In the genomic region with DNA sequence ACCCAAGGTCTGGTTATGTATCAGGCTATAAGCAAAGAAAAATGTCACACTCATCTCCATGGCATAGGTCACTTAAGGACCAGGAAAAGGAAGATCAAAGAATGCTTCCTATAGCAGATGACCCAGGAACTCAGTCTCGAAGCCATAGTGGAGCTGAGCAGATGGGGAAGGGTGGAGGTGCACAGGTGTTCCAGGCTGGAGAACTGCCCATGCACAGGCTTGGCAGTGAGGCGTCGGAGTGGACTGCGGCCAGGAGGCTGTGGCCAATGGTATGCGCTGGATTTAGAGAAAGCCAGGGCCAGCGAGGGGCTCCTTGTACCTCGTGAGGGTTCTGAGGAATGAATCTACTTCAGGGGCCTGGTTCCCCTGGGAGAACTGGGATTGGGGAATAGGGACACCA, we compare ENCODE assay signal across 33 mouse cellular contexts.
DNase-seq lines count a peak whose midpoint lies in the region; ATAC-seq and TF ChIP-seq lines count a peak whose summit lies in the region.
"Had no signal": no experiment of that assay in that cellular context is flagged by ENCODE, and none has a peak within 500 bp of the region (broad histone marks: within the 10 kb centered on the region; RNA-seq: fewer than 3 reads in every experiment).

No protein-coding gene starts in this region.

- DNase-seq in hindbrain, postnatal 0 days (ENCODE audit: low spot score), result peak; percentile 49
- no peak for DNase-seq in hindbrain, embryonic 11.5 days (ENCODE audit: low spot score)
- DNase-seq in cerebellum, adult 11-12 months, result peak; percentile 85
- DNase-seq in cerebellum, adult 9-11 months, result peak; percentile 87
- no peak for DNase-seq in kidney, adult 2 months
- no peak for DNase-seq in layer of hippocampus, postnatal 36 days
- no peak for DNase-seq in frontal cortex, postnatal 25 days (ENCODE audit: low spot score in 2 of 2)
- DNase-seq: adrenal gland, postnatal 10 days; gastrocnemius, adult 2 months; gastrocnemius, postnatal 36 days; heart, adult 18-20 months; heart, postnatal 36 days; kidney, adult 18-20 months; kidney, postnatal 36 days; liver, embryonic 13.5 days; lung, adult 18-20 months; lung, postnatal 4 days; right cerebral cortex, postnatal 25 days; thymus, adult 18-20 months; thymus, postnatal 25 days had no signal

- no peaks in the 10 kb centered on the region for H3K27me3 ChIP-seq in hindbrain, postnatal 0 days (ENCODE audit: insufficient read depth, low read length)
- no peaks in the 10 kb centered on the region for H3K27me3 ChIP-seq in hindbrain, embryonic 11.5 days (ENCODE audit: control insufficient read depth, insufficient read depth, low read length)
- no peaks in the 10 kb centered on the region for H3K27me3 ChIP-seq in kidney, adult 2 months (replicated peaks; ENCODE audit: control insufficient read depth, insufficient read depth, low read length)
- H3K27me3 ChIP-seq: forebrain, embryonic 12.5 days; limb, embryonic 15.5 days; midbrain, embryonic 13.5 days; neural tube, embryonic 15.5 days; Patski had no signal

- peaks cover 11% of the 10 kb centered on the region for H3K4me1 ChIP-seq in hindbrain, postnatal 0 days (ENCODE audit: insufficient read depth, low read length)
- H3K4me1 ChIP-seq in hindbrain, embryonic 11.5 days (replicated peaks; ENCODE audit: control insufficient read depth, insufficient read depth, low read length), result no peaks in the 10 kb centered on the region
- no peaks in the 10 kb centered on the region for H3K4me1 ChIP-seq in kidney, adult 2 months (ENCODE audit: control insufficient read depth, insufficient read depth, low read length)
- H3K4me1 ChIP-seq: forebrain, embryonic 12.5 days; limb, embryonic 15.5 days; liver, embryonic 13.5 days; megakaryocyte, embryonic 14.5 days had no signal

- ATAC-seq in hindbrain, postnatal 0 days, result no peak
- no peak for ATAC-seq in hindbrain, embryonic 11.5 days (ENCODE audit: low FRiP score)
- ATAC-seq: lung, postnatal 0 days; midbrain, embryonic 13.5 days; Patski had no signal

- H3K27ac ChIP-seq in hindbrain, postnatal 0 days, result no peak overlapping the region
- H3K27ac ChIP-seq in hindbrain, embryonic 11.5 days (ENCODE audit: low read depth, low read length), result no peak overlapping the region
- H3K27ac ChIP-seq in kidney, adult 2 months (ENCODE audit: insufficient read depth, low read depth, low read length), result no peak overlapping the region
- H3K27ac ChIP-seq: embryonic facial prominence, embryonic 10.5 days; embryonic facial prominence, embryonic 15.5 days; forebrain, embryonic 12.5 days; gastrocnemius, adult 2 months; hindbrain, embryonic 13.5 days; layer of hippocampus, adult 2 months; limb, embryonic 10.5 days; limb, embryonic 15.5 days; liver, embryonic 13.5 days; midbrain, embryonic 13.5 days; neural tube, embryonic 15.5 days had no signal

- no peak for TF ChIP-seq POLR2A in kidney, adult 2 months (IDR thresholded peaks at IDR 0.05; ENCODE audit: low read depth, low read length)

- no peak overlapping the region for H3K9ac ChIP-seq in hindbrain, postnatal 0 days (replicated peaks; ENCODE audit: low read length)
- H3K9ac ChIP-seq in hindbrain, embryonic 11.5 days (ENCODE audit: low read depth, low read length), result no peak overlapping the region
- H3K9ac ChIP-seq: embryonic facial prominence, embryonic 15.5 days; forebrain, embryonic 12.5 days; hindbrain, embryonic 13.5 days; limb, embryonic 15.5 days; liver, embryonic 13.5 days; midbrain, embryonic 13.5 days; neural tube, embryonic 15.5 days had no signal

- no peaks in the 10 kb centered on the region for H3K9me3 ChIP-seq in hindbrain, postnatal 0 days (ENCODE audit: low read length)
- no peaks in the 10 kb centered on the region for H3K9me3 ChIP-seq in hindbrain, embryonic 11.5 days (ENCODE audit: control insufficient read depth, low read length)
- H3K9me3 ChIP-seq: embryonic facial prominence, embryonic 10.5 days; embryonic facial prominence, embryonic 15.5 days; forebrain, embryonic 12.5 days; hindbrain, embryonic 13.5 days; limb, embryonic 10.5 days; limb, embryonic 15.5 days; liver, embryonic 13.5 days; megakaryocyte, embryonic 14.5 days; midbrain, embryonic 13.5 days; neural tube, embryonic 15.5 days had no signal

- no peaks in the 10 kb centered on the region for H3K36me3 ChIP-seq in hindbrain, postnatal 0 days (ENCODE audit: insufficient read depth, low read length)
- no peaks in the 10 kb centered on the region for H3K36me3 ChIP-seq in hindbrain, embryonic 11.5 days (ENCODE audit: control insufficient read depth, insufficient read depth, low read length)
- H3K36me3 ChIP-seq in kidney, adult 2 months (ENCODE audit: control insufficient read depth, insufficient read depth, low read length), result no peaks in the 10 kb centered on the region
- H3K36me3 ChIP-seq: embryonic facial prominence, embryonic 10.5 days; embryonic facial prominence, embryonic 15.5 days; forebrain, embryonic 12.5 days; hindbrain, embryonic 13.5 days; limb, embryonic 10.5 days; limb, embryonic 15.5 days; liver, embryonic 13.5 days; midbrain, embryonic 13.5 days; neural tube, embryonic 15.5 days had no signal

- 56% methylated on average over 7 of the region's 7 CpGs for WGBS in hindbrain, postnatal 0 days
- 88% methylated on average over 7 of the region's 7 CpGs for WGBS in hindbrain, embryonic 11.5 days
- WGBS in kidney, adult 2 months, result 81% methylated on average over 7 of the region's 7 CpGs

- no peak for TF ChIP-seq CTCF in hindbrain, postnatal 0 days (IDR thresholded peaks at IDR 0.05; ENCODE audit: low read depth)
- TF ChIP-seq CTCF in kidney, adult 2 months (conservative IDR thresholded peaks at IDR 0.05; ENCODE audit: insufficient read depth, insufficient read length, low read depth, low read length), result no peak

- H3K4me3 ChIP-seq in hindbrain, postnatal 0 days (ENCODE audit: low read length), result no peak overlapping the region
- H3K4me3 ChIP-seq in hindbrain, embryonic 11.5 days (ENCODE audit: low read depth, low read length), result no peak overlapping the region
- H3K4me3 ChIP-seq in kidney, adult 2 months (ENCODE audit: insufficient read depth, low read depth, low read length), result no peak overlapping the region
- H3K4me3 ChIP-seq: embryonic facial prominence, embryonic 10.5 days; embryonic facial prominence, embryonic 15.5 days; forebrain, embryonic 12.5 days; gastrocnemius, adult 2 months; hindbrain, embryonic 13.5 days; layer of hippocampus, adult 2 months; limb, embryonic 10.5 days; limb, embryonic 15.5 days; liver, embryonic 13.5 days; megakaryocyte, embryonic 14.5 days; midbrain, embryonic 13.5 days; neural tube, embryonic 15.5 days had no signal

- no peak overlapping the region for H3K4me2 ChIP-seq in hindbrain, postnatal 0 days (ENCODE audit: low read depth, low read length)
- H3K4me2 ChIP-seq in hindbrain, embryonic 11.5 days (replicated peaks; ENCODE audit: low read depth, low read length), result no peak overlapping the region
- H3K4me2 ChIP-seq: embryonic facial prominence, embryonic 15.5 days; forebrain, embryonic 12.5 days; heart, embryonic 11.5 days; hindbrain, embryonic 13.5 days; limb, embryonic 15.5 days; liver, embryonic 13.5 days; midbrain, embryonic 13.5 days; neural tube, embryonic 15.5 days had no signal

Comparison
In these comparisons a context has a peak if more than half of its experiments do, and no peak if none do; other contexts are left out.
1. DNase-seq: peak in hindbrain, postnatal 0 days (single experiment), cerebellum, adult 11-12 months (single experiment) and cerebellum, adult 9-11 months (single experiment); none in hindbrain, embryonic 11.5 days (single experiment), kidney, adult 2 months (single experiment), layer of hippocampus, postnatal 36 days (0 of 2) and frontal cortex, postnatal 25 days (0 of 2).